In the genomic region with DNA sequence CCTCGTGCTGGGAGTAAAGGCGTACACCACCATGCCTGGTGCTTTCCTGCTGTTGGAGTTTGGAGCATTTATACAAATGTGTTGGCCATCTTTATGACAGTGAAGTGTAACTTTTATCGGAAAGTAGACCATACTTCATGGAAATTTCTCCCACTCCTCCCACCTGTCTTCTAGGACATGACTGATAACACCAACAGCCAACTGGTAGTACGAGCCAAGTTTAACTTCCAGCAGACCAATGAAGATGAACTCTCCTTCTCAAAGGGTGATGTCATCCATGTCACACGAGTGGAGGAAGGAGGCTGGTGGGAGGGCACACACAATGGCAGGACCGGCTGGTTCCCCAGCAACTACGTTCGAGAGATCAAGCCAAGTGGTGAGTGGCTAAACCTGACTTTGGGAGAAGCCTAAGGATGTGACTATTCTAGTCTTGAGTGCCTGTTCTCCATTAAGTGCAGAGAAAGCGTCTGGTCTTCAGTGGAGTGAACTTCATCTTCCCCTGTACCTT, we compare ENCODE assay signal across 33 mouse cellular contexts. TPM values are rescaled to one million over a fixed set of nuclear protein-coding genes. Genes with fewer than 3 reads are reported as not detected.
DNase-seq lines count a peak whose midpoint lies in the region; ATAC-seq and TF ChIP-seq lines count a peak whose summit lies in the region.
"Had no signal": no experiment of that assay in that cellular context is flagged by ENCODE, and none has a peak within 500 bp of the region (broad histone marks: within the 10 kb centered on the region; RNA-seq: fewer than 3 reads in every experiment).

No protein-coding gene starts in this region.

- no peaks in the 10 kb centered on the region for H3K27me3 ChIP-seq in heart, embryonic 13.5 days (replicated peaks)
- H3K27me3 ChIP-seq in heart, adult 2 months (ENCODE audit: control insufficient read depth, insufficient read depth, low read length): no peaks in the 10 kb centered on the region
- H3K27me3 ChIP-seq in kidney, adult 2 months (replicated peaks; ENCODE audit: control insufficient read depth, insufficient read depth, low read length): no peaks in the 10 kb centered on the region
- no peaks in the 10 kb centered on the region for H3K27me3 ChIP-seq in kidney, embryonic 15.5 days
- H3K27me3 ChIP-seq: embryonic facial prominence, embryonic 15.5 days; forebrain, embryonic 12.5 days; limb, embryonic 13.5 days had no signal

- ATAC-seq in heart, embryonic 13.5 days (ENCODE audit: extremely low read depth, insufficient number of reproducible peaks, low FRiP score, low TSS enrichment): no peak
- no peak for ATAC-seq in kidney, embryonic 15.5 days (replicated peaks; ENCODE audit: low FRiP score)
- ATAC-seq: forebrain, postnatal 0 days; hindbrain, embryonic 16.5 days; midbrain, embryonic 16.5 days had no signal

- no peak overlapping the region for H3K4me3 ChIP-seq in heart, embryonic 13.5 days
- no peak overlapping the region for H3K4me3 ChIP-seq in heart, adult 2 months
- no peak overlapping the region for H3K4me3 ChIP-seq in kidney, adult 2 months (ENCODE audit: insufficient read depth, low read depth, low read length)
- H3K4me3 ChIP-seq in kidney, embryonic 15.5 days (replicated peaks): no peak overlapping the region
- H3K4me3 ChIP-seq: embryonic facial prominence, embryonic 10.5 days; embryonic facial prominence, embryonic 15.5 days; forebrain, embryonic 12.5 days; limb, embryonic 13.5 days had no signal

- H3K27ac ChIP-seq in heart, embryonic 13.5 days (replicated peaks): peak overlapping the region; percentile 56
- no peak overlapping the region for H3K27ac ChIP-seq in heart, adult 2 months
- H3K27ac ChIP-seq in kidney, adult 2 months (ENCODE audit: insufficient read depth, low read depth, low read length): no peak overlapping the region; the same call in 1 of the 2 replicates
- no peak overlapping the region for H3K27ac ChIP-seq in kidney, embryonic 15.5 days
- H3K27ac ChIP-seq: embryonic facial prominence, embryonic 10.5 days; embryonic facial prominence, embryonic 15.5 days; forebrain, embryonic 12.5 days; kidney, postnatal 0 days; limb, embryonic 13.5 days; stomach, postnatal 0 days had no signal

- 50% methylated on average over 9 of the region's 9 CpGs for WGBS in heart, embryonic 13.5 days
- WGBS in heart, adult 2 months: 32% methylated on average over 9 of the region's 9 CpGs
- WGBS in kidney, adult 2 months: 57% methylated on average over 9 of the region's 9 CpGs
- WGBS in kidney, embryonic 15.5 days: 83% methylated on average over 9 of the region's 9 CpGs

- H3K4me2 ChIP-seq in heart, embryonic 13.5 days: no peak overlapping the region
- H3K4me2 ChIP-seq in kidney, embryonic 15.5 days: no peak overlapping the region
- H3K4me2 ChIP-seq: embryonic facial prominence, embryonic 15.5 days; forebrain, embryonic 12.5 days; limb, embryonic 13.5 days; liver, embryonic 11.5 days had no signal

- peak; percentile 55 for DNase-seq in cerebellum, adult 9-11 months
- no peak for DNase-seq in cerebellum, adult 11-12 months
- DNase-seq in heart, adult 2 months: no peak
- peak; percentile 24 for DNase-seq in kidney, adult 2 months
- DNase-seq in brain, adult 2 months (ENCODE audit: low read depth, low spot score): peak; percentile 68
- DNase-seq: adrenal gland, adult 8-10 months; forebrain, postnatal 0 days; gastrocnemius, postnatal 14 days; kidney, postnatal 4 days; lung, adult 18-20 months; lung, postnatal 14 days; right cerebral cortex, postnatal 25 days; thymus, postnatal 4 days had no signal

- peaks cover 8% of the 10 kb centered on the region for H3K79me2 ChIP-seq in heart, adult 2 months (replicated peaks; ENCODE audit: control insufficient read depth, insufficient read depth, low read length)

- peaks cover 79% of the 10 kb centered on the region for H3K36me3 ChIP-seq in heart, embryonic 13.5 days
- peaks cover 3% of the 10 kb centered on the region for H3K36me3 ChIP-seq in heart, adult 2 months (ENCODE audit: control insufficient read depth, insufficient read depth, low read length)
- no peaks in the 10 kb centered on the region for H3K36me3 ChIP-seq in kidney, adult 2 months (ENCODE audit: control insufficient read depth, insufficient read depth, low read length)
- H3K36me3 ChIP-seq in kidney, embryonic 15.5 days: peaks cover 64% of the 10 kb centered on the region

- H3K4me1 ChIP-seq in heart, embryonic 13.5 days: peaks cover 39% of the 10 kb centered on the region
- H3K4me1 ChIP-seq in heart, adult 2 months (ENCODE audit: control insufficient read depth, insufficient read depth, low read length): peaks cover 10% of the 10 kb centered on the region
- H3K4me1 ChIP-seq in kidney, adult 2 months (ENCODE audit: control insufficient read depth, insufficient read depth, low read length): peaks cover 6% of the 10 kb centered on the region; the same call in 1 of the 2 replicates
- H3K4me1 ChIP-seq in kidney, embryonic 15.5 days: peaks cover 5% of the 10 kb centered on the region
- H3K4me1 ChIP-seq: forebrain, embryonic 12.5 days had no signal

- no peak for TF ChIP-seq CTCF in heart, adult 2 months (IDR thresholded peaks at IDR 0.05)
- TF ChIP-seq CTCF in kidney, adult 2 months (conservative IDR thresholded peaks at IDR 0.05; ENCODE audit: insufficient read depth, insufficient read length, low read depth, low read length): no peak

- no peak for TF ChIP-seq EP300 in heart, adult 2 months (IDR thresholded peaks at IDR 0.05; ENCODE audit: insufficient read depth, low read depth, low read length)

- intact Hi-C loops in heart, adult 2 months (cut with DNase I): no loop called here

- H3K9ac ChIP-seq in heart, embryonic 13.5 days: no peak overlapping the region
- no peak overlapping the region for H3K9ac ChIP-seq in heart, adult 2 months (ENCODE audit: low read depth, low read length)
- H3K9ac ChIP-seq in kidney, embryonic 15.5 days: no peak overlapping the region
- H3K9ac ChIP-seq: embryonic facial prominence, embryonic 15.5 days; forebrain, embryonic 12.5 days; forebrain, postnatal 0 days; limb, embryonic 13.5 days had no signal

- TF ChIP-seq POLR2A in heart, adult 2 months (IDR thresholded peaks at IDR 0.05; ENCODE audit: insufficient read depth, low read depth, low read length): no peak
- no peak for TF ChIP-seq POLR2A in kidney, adult 2 months (IDR thresholded peaks at IDR 0.05; ENCODE audit: low read depth, low read length)

- H3K9me3 ChIP-seq in heart, embryonic 13.5 days: no peaks in the 10 kb centered on the region
- H3K9me3 ChIP-seq in kidney, embryonic 15.5 days (replicated peaks): no peaks in the 10 kb centered on the region
- H3K9me3 ChIP-seq: embryonic facial prominence, embryonic 10.5 days; embryonic facial prominence, embryonic 15.5 days; forebrain, embryonic 12.5 days; G1E; limb, embryonic 13.5 days had no signal

RNA-seq across cellular contexts. Expression of a gene that starts 54.7 kb away (rescaled TPM):
- 0.48 and 0.51 TPM in 2 replicates for polyA plus RNA-seq in heart, embryonic 13.5 days (2015; fragmentation: Nextera tagmentation; extraction: Ambion mirVana)
- total RNA-seq in heart, adult 2 months (2021): not detected
- 0.38 TPM in 1 of 2 replicates, not detected in the other for polyA plus RNA-seq in heart, adult 2 months (2012; rRNA removed)
- polyA plus RNA-seq in kidney, adult 2 months (2012; rRNA removed): 0.15 TPM in 1 of 2 replicates, not detected in the other
- 0.42 TPM in 1 of 2 replicates, not detected in the other for polyA plus RNA-seq in kidney, embryonic 15.5 days (2015; fragmentation: Nextera tagmentation; extraction: Ambion mirVana)
- total RNA-seq: adrenal gland, postnatal 4 days; forebrain, postnatal 0 days; G1E; gastrocnemius, postnatal 14 days; granulocyte monocyte progenitor cell, adult 5-6 weeks; left cerebral cortex, adult 8-10 months; left cerebral cortex, postnatal 36 days; neutrophil, adult 5-6 weeks had no signal
- polyA plus RNA-seq: embryonic facial prominence, embryonic 10.5 days; embryonic facial prominence, embryonic 15.5 days; forebrain, embryonic 12.5 days; intestine, embryonic 14.5 days; liver, embryonic 11.5 days; neural tube, embryonic 11.5 days; stomach, postnatal 0 days; thymus, postnatal 0 days had no signal

RNA-seq across cellular contexts. Expression of a gene that starts 58.1 kb away (rescaled TPM):
- 44.8 and 45.8 TPM in 2 replicates for polyA plus RNA-seq in heart, embryonic 13.5 days (2015; fragmentation: Nextera tagmentation; extraction: Ambion mirVana)
- total RNA-seq in heart, adult 2 months (2021): 100 to 1,000 TPM; 114 to 117 TPM
- polyA plus RNA-seq in heart, adult 2 months (2012; rRNA removed): 59.7 and 68.7 TPM in 2 replicates
- polyA plus RNA-seq in kidney, adult 2 months (2012; rRNA removed): 49.3 and 49.6 TPM in 2 replicates
- polyA plus RNA-seq in kidney, embryonic 15.5 days (2015; fragmentation: Nextera tagmentation; extraction: Ambion mirVana): 38.6 and 40.1 TPM in 2 replicates

Comparison
In these comparisons a context has a peak if more than half of its experiments do, and no peak if none do; other contexts are left out.
1. DNase-seq: peak in cerebellum, adult 9-11 months (single experiment), kidney, adult 2 months (single experiment) and brain, adult 2 months (single experiment); none in cerebellum, adult 11-12 months (single experiment) and heart, adult 2 months (0 of 2).